In genomic region chr16:70337661-70338060, GRCm38 (mm10) we compare ENCODE assay signal across 17 mouse cellular contexts.
"Had no signal": no experiment of that assay in that cellular context is flagged by ENCODE, and none has a peak within 500 bp of the region (broad histone marks: within the 10 kb centered on the region; RNA-seq: fewer than 3 reads in every experiment).

No protein-coding gene starts in this region.

- H3K9me3 ChIP-seq: liver, embryonic 12.5 days; lung, embryonic 15.5 days; midbrain, embryonic 12.5 days; neural tube, embryonic 13.5 days had no signal

- DNase-seq: lung, adult 2 months; lung, postnatal 14 days; lung, postnatal 36 days; midbrain, embryonic 14.5 days; right cerebral cortex, postnatal 14 days; thymus, adult 18-20 months; thymus, postnatal 25 days; thymus, postnatal 4 days had no signal

- H3K27ac ChIP-seq: liver, embryonic 12.5 days; liver, embryonic 14.5 days; lung, embryonic 15.5 days; macrophage; midbrain, embryonic 12.5 days; neural tube, embryonic 13.5 days had no signal

- H3K36me3 ChIP-seq: liver, embryonic 12.5 days; lung, embryonic 15.5 days; midbrain, embryonic 12.5 days; neural tube, embryonic 13.5 days had no signal

- H3K27me3 ChIP-seq: liver, embryonic 12.5 days; lung, embryonic 15.5 days; megakaryocyte, embryonic 14.5 days; midbrain, embryonic 12.5 days; neural tube, embryonic 13.5 days had no signal

- ATAC-seq: liver, embryonic 12.5 days; lung, postnatal 0 days; midbrain, embryonic 16.5 days had no signal

- H3K9ac ChIP-seq: liver, embryonic 12.5 days; liver, embryonic 14.5 days; lung, embryonic 15.5 days; midbrain, embryonic 12.5 days; neural tube, embryonic 13.5 days had no signal

- H3K4me2 ChIP-seq: liver, embryonic 12.5 days; lung, embryonic 15.5 days; midbrain, embryonic 12.5 days; neural tube, embryonic 13.5 days had no signal

- H3K4me3 ChIP-seq: liver, embryonic 12.5 days; lung, embryonic 15.5 days; megakaryocyte, embryonic 14.5 days; midbrain, embryonic 12.5 days; neural tube, embryonic 13.5 days had no signal

- H3K4me1 ChIP-seq: liver, embryonic 12.5 days; lung, embryonic 15.5 days; megakaryocyte, embryonic 14.5 days; midbrain, embryonic 12.5 days; neural tube, embryonic 13.5 days had no signal
